Mouse (Mus musculus) left cerebral cortex, adult 11 months (tissue): ENCODE data around the gene Gm20388.
A peak's percentile ranks its signal among the peaks of the same experiment; 100 is the strongest.
"Not testable (repeated sequence)": the region's sequence is repeated elsewhere in the genome, so short reads cannot be mapped to it uniquely, and the experiment has no call there.

ENCODE experiments used
- DNase-seq: peaks from one replicate; pipeline ENCODE4 v3.0.0; 2022; ENCODE audit warnings: low spot score

Gm20388 gene

DNA sequence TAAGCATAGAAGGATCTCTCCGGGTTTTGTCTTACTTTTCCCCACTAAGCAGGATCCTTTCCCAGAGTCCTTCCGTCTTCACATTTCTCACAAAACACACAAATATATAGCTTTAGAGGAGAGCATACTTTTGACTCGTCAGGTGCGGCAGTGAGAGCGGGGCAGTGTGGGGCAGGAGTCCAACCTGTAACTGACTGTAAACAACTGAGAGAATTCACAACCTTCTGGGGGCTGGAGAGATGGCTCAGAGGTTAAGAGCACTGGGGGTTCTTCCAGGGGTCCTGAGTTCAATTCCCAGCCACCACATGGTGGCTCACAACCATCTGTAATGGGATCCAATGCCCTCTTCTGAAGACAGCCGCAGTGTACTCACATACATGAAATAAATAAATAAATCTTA is 3888.8 kb downstream of the Gm20388 start:
- DNase-seq = no peak

- no peak for DNase-seq
These were observed 3889.2 kb downstream of the Gm20388 start for GRCm38 (mm10) chr8:123799885-123800284.

- DNase-seq = no peak
These were observed 3890.2 kb downstream of the Gm20388 start for GRCm38 (mm10) chr8:123800867-123801266.

DNA sequence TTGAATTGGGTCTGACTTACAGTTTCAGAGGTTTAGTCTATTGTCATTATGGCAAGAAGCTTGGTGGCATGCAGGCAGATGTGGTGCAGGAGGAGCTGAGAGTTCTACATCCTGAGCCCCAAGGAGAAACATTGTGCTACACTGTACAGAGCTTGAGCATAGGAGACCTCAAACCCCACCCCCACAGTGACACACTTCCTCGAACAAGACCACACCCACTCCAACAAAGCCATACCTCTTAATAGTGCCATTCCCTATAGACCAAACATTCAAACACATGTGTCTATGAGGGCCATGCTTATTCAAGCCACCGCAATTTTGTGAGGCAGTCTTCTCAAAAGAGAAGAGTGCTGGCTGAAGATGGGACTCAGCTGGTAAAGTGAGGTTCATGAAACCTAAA is 3890.9 kb downstream of the Gm20388 start:
- DNase-seq = no peak

- DNase-seq = no peak
These were observed 3893.0 kb downstream of the Gm20388 start for GRCm38 (mm10) chr8:123803639-123804038.

DNA sequence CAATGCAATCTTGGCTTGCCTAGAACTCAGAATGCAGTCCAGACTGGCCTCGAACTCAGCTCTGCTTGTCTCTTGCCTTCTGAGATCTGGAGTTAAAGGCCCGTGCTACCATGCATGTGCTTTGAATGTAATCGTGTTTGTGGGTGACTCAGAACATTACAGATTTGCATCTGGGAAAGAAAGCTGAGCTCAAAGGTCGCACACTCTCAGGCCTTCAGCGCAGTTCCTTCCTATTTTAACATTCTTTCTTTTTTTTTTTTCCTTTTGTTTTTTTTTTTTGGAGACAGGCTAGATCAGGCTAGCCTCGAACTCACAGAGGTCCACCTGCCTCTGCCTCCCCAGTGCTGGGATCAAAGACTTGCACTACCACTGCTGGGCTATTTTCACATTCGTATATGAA is 3893.9 kb downstream of the Gm20388 start:
- no peak for DNase-seq

- no peak for DNase-seq
These were observed 3894.6 kb downstream of the Gm20388 start for GRCm38 (mm10) chr8:123805209-123805717.

DNA sequence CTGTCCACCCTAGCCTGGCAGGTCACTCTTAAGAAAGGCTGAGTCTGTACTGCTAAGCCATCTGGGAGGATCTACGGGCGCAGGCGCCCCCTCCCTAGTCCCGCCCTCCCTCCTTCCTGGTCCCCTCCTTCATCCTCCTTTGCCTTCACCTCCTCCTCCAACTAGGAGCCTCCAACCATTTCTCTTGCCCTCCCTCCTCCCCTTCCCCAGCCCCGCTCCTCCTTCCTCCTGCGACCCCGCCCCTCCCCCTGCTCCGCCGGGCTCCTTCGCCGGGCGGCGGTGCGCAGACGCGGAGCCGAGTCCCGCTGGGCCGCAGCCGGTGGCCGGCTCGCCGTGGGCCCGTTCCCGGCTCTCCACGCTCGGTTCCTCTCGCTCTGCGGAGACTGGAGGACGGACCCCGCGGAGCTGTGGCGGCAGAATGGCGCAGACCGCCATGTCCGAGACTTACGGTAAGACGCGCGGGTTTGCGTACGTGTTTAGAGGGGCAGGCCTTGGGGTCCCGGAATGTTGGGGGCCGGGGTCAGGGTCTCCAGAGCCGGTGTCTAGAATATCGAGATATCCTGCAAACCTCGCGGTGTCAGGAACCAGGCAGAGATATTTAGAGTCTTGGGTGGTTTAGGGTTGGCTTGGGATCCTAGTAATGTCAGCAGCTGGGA is 3895.2 kb downstream of the Gm20388 start, which contains the start of gene Rab4a:
Gene Rab4a, plus strand, starts transcription at position 268 of the 656 bp plus-strand sequence.
- DNase-seq = peak; percentile 61

DNA sequence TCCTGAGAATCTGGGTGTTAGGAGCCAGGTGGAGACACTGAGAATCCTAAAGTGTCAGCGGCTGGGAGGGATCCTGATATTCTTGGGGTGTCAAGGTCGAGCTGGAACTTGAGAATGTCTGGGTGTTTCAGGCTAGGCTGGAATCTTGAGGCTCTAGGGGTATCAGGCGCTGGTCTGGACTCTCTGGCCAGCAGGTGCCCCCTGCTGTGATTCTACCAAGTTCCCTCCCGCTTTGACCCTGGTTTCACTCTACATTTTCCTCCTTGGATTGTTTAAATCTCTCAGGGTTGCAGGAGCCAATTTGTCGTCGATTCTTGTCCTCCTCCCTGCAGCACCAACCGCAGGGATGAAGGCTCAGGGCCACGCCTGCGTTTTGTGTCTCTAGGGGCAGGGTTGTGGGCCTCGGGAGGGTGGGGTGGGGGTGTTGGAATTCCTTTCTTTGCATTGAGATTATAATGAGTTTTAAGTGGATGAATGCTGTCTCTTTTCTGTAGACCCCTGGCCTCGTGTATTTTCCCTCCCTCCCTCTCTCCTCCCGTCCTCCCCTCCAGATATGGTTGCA is 3895.8 kb downstream of the Gm20388 start:
- no peak for DNase-seq

DNA sequence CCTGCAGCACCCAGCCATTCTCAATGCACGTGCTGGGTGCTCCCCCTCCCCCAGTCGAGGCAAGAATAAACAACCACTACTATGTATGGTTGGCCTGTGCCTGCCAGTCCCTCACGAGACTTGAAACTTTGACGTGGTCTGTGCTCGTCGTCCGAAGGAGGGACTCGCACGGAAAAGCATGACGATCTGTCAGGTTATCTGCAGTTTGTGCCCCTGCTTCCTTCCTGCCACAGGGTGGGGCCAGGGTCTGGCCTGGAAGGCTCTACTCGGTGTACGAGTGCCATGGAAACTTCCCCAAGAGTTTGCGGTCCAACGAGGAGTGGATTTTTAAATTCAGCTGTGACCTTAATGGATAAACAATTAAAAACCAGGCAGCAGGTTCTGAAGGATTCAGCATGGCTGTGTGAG is 3896.4 kb downstream of the Gm20388 start:
- no peak for DNase-seq

GRCm38 (mm10) chr8:123807852-123808573 is 3897.4 kb downstream of the Gm20388 start:
- DNase-seq = no peak

DNA sequence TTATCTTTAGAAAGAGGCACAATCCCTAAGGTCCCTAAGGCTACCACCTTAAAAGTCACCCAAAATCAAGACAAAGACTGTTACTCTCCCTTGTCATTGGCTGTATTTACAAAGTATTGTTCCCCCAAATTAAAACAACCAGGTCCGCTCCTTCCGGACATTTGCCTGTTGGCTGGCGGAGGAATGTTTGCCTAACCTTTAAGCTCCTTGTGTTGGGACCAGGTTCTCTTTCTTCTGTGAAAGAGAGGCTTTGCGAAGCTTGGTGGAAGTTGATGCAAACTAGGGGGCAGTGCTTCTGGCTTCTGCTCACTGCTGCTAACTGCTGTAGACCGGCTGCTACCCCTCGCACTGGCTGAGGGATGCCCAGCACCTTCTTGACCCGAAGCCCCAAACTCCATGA is 3898.0 kb downstream of the Gm20388 start:
- DNase-seq = no peak

DNA sequence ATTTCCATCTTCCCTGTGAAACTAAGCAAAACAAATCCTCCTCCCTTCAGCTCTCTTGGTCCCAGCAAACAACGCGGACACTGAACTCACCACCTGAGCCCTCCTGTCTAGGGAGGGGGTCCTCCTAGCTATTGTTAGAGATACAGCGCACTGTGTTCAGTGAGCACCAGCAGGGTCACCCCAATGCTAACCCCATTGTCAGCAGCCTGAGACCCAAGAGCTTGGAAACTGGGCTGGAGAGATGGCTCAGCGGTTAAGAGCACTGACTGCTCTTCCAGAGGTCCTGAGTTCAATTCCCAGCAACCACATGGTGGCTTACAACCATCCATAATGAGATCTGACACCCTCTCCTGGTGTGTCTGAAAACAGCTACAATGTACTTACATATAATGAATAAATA is 3898.7 kb downstream of the Gm20388 start:
- DNase-seq = not testable (repeated sequence)

DNA sequence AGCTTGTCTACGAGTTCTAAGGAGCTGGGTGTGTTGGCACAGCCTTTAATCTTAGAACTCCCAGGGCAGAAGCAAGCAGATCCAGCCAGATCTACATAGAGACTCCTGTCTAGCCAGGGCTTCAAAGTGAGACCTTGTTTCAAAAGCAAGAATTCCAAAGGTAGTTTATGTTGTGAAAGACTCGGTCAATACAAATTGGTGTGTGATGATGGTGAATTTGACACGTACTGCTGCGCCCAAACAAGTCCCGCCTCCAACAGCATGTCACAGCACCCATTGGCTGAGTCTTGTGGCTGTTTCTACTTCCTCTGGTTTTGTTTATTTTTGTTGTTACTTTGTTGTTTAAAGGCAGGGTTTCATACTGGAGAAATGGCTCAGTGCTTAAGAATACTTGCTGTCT is 3901.6 kb downstream of the Gm20388 start:
- no peak for DNase-seq

DNA sequence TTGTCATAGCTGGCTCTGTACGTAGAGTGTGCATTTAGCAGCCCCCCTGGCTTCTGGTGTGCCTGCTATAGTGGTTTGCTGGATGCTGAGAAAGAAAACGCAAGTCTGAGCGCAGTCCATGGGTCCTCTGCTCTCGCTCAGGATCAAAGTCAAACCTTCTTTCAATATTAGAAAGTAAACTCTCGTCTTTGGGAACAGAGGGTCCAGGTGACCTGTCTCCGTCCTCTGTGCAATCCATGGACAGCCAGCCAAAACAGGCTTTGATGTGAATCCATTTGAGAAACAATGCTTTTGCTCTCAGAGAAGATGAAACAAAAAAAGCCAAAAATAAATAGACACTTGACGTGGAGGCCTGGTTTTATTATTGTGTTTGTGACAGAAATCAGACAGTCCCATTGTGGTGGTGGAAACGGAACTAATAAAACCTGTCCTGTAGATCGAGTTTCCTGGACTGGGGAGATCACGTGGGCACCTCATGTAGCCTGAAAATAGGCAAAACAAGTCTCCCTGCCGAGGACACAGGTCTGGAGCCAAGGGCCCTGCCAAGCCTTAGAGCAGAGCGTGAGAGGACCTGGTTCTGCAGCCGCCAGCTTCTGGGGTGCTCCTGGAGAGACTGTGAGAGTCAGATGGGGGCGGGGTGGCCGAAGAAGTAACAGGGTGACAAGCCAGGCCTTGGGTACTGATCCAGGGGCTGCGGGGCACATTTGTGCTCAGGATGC is 3902.7 kb downstream of the Gm20388 start:
- no peak for DNase-seq

DNA sequence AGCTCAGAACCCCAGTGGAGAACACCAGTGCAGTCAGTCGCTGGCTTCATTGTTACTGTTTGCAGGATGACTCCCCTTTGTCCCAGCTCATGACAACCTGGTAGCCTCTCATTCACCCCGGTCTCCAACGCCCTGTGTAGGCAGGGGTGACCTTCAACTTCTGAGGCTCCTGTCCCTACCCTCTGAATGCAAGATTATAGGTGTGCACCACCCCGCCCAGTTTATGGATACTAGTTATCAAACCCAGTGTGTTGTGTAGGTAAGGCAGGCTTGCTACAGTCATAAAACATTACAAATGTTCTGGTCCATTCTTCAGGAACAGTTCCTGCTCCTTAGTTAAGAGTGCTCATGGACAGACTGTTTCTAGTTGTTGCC is 3903.2 kb downstream of the Gm20388 start:
- DNase-seq = no peak

- no peak for DNase-seq
These were observed 3904.7 kb downstream of the Gm20388 start for GRCm38 (mm10) chr8:123815325-123815724.

DNA sequence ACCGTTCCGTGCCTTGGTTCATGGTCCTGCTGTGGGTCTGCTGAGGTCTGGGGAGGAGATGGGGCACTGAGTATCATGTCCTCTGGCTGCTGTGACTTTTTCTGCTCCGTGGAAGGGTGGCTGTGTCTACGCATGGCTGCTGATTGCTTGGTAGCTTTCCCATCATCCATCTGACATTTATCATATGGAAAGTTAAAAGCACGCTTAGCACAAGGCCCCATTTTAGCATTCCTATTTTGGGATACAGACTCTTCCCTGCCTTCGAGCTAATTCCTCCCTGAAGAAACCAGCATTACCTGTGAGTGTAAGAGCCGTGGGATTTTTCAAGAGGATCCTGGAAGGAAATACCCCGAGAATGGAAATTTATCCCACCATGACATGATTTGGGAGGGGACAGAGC is 3906.3 kb downstream of the Gm20388 start:
- DNase-seq = no peak

DNA sequence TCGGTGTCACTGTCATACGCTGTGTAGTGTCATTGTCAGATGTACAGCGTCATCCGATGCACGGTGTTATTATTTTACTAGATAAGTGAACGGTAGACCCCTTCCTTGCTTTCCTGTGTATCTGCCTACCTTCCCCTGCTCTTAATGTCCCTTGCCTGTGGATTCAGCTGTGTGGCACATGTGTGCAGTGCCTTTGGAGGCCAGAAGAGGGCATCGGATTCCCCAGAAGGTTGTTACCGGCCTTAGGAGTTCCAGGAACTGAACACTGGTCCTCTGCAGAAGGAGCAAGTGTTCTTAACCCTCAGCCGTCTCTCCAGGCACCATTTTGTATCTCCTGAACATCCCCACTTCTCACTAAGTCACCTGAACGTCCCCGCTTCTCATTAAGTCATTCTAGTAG is 3907.1 kb downstream of the Gm20388 start:
- DNase-seq = no peak

DNA sequence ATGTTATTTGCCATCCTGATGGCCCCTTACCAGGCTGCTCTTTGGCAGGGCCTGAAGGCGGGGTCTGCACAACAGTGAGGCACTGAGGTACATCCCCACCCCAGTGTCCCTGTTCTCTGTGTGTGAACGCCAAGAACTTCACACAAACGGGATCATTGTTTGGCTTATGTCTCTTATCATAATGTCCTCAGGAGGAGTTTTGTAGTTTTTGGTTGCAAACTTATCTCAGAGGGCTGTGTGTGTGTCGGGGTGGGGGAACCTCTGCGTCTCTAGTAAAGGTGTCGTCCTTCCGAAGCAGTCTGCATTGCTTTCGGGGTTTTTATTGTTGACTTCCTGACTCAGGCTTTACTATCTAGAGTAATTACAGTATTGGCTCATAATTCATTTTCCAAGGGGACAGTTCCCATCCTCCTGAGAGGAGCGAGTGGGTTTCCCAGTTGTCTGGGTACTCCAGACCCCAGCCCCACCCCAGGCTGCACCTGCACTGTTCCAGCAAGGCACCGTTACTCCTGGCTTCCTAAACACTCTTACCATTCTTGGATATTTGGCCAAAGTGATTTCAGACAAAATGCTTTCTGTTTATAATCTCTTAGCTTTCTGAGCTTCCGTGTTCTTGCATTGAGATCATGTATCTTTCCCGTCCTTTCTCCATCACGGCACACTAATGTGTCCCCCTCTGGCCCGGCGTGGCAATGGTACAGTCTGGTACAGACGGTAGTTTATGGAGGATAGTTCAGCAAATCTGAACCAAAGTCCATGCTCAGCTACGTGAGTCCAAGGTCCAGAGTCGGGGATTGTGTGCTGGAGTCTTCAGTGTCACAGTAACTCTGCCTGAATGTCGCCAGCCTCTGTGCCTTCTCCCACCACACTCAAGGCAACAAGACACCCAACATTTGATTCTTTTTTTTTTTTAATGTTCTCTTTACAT is 3909.3 kb downstream of the Gm20388 start:
- no peak for DNase-seq

DNA sequence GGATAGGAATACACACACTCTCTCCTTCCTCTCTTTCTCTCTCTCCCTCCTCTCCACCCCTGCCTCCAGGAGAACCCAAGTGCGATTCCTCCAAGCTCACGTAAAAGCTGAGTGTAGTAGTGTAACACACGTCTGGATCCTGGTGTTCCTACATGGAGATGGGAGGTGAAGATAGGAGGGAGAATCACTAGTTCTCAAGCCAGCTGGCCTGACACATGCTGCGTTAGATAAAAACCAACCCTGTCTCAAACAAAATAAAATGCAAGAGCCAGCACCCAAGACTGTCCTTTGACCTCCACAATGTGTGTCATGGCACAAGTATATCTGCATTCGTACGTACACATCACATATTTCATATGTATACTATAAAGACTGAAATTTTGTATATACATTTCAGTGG is 3910.1 kb downstream of the Gm20388 start:
- no peak for DNase-seq
